Mouse (Mus musculus) cerebellum, adult 2 months (tissue): ENCODE results near the gene Dcun1d4.

Experiments
- CTCF ChIP-seq: fragments of 200-500 bp; IDR thresholded peaks from 2 replicates; pipeline ENCODE4 v1.5.1; 2011; ENCODE audit warnings: low read depth, mild to moderate bottlenecking, control low read depth, low read length, moderate library complexity, borderline replicate concordance; ENCODE audit not compliant: insufficient read depth
- POLR2A ChIP-seq: fragments of 200-500 bp; IDR thresholded peaks from 2 replicates; pipeline ENCODE4 v1.6.1; 2011; ENCODE audit warnings: low read length, control low read depth, borderline replicate concordance; ENCODE audit not compliant: insufficient read depth

DNA sequence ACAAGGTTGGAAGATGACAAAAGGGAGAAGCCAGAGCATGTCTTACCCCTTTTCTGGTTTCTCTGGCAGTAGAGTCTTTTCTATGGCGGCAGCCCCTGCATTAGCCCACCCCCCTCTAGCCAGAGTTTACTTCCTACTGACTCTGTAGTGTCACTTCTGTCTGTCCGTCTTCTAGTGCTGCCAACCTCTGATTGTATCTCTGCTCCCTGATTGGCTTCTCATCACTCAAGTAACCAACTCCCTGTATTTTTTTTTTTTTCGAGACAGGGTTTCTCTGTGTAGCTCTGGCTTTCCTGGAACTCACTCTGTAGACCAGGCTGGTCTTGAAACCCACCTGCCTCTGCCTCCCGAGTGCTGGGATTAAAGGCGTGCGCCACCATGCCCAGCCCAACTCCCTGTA lies 48.0 kb upstream of the Dcun1d4 start:
- no peak for TF ChIP-seq CTCF
- no peak for TF ChIP-seq POLR2A
